Mouse (Mus musculus): ENCODE results near the gene Zfp217.

GRCm38 (mm10) chr2:170060066-170060465 lies 87.8 kb downstream of the Zfp217 start:
- TF ChIP-seq EP300 (IDR thresholded peaks at IDR 0.05; ENCODE audit: insufficient read depth, low read depth, low read length): no peak
- peak; percentile 68 for TF ChIP-seq CTCF (IDR thresholded peaks at IDR 0.05)

Measured in heart, adult 2 months (tissue).